Mouse (Mus musculus) embryo, embryonic 11 days (tissue): ENCODE data around the gene Ranbp17.

ENCODE experiments used
- DNase-seq: peaks from one replicate; pipeline ENCODE4 v3.0.0-alpha.2; 2015

The Ranbp17 gene

DNA sequence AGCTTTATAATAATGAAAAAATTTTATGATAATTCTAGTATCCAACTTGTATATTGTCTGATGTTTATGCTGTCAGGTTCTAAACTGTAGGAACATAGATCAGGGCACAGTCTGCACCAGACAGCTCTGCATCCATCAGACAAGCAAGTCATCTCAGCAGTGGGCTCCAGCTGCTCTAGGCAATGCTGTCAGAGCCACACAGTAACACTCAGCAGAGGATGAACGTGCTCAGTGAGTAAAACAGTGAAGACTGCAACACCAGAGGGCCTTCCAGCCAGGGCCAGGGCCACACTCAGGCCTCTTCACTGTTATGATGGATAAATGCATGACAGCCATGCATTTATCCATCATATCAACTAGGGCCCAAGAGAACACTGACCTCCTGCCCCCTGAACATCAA is 114.2 kb downstream of the Ranbp17 start:
- no peak for DNase-seq

DNA sequence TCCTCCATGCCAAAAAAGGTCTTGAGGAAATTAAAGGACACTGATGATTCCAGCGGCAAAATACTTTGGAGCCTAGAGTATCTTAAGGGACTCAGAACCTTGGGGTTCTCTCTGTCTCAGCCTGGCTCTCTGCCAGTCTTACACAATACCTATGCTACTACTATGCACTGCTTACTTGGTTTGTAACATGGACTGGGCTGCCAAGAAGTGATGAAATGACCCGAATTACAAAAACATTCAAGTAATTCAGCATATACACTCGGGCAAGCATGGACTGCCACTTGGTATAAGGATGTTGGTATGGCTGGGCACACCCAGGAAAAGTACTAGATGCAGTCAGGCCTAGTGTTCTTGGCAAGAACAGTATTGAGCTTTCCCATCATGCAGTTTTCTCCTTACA is 114.8 kb downstream of the Ranbp17 start:
- DNase-seq: no peak

DNA sequence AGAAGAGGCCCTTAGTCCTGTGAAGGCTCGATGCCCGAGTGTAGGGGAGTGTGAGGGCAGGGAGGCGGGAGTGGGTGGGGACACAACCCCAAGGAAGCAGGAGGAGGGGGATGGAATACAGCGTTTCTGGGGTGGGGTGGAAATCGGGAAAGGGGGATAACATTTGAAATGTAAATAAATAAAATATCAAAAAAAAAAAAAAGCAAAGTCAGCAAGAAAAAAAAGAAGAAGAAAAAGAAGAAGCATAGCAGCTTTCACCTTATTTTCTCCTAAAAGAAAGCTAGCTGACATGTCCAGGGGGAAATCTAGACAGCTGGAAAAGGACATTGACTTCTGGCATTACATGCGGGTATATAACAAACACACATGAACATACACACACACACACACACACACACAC is 117.3 kb downstream of the Ranbp17 start:
- no peak for DNase-seq

DNA sequence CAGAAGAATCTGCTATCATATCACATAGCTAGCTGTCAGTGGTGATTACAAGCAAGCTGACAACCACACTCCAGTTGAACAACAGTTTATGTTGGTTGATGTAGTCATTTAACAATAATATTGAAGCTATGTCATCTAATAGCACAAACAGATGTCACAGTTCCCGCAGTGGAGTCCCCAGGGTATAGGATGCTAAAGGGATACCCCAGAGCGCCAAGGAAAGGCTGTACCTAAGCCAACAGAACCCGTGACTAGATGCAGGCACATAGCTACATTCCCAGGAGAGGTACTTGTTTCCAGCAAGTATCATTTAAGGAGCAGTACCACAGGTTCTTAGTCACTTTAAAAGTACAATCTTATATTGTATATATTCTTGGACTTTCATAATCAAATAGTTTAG is 119.5 kb downstream of the Ranbp17 start:
- no peak for DNase-seq

DNA sequence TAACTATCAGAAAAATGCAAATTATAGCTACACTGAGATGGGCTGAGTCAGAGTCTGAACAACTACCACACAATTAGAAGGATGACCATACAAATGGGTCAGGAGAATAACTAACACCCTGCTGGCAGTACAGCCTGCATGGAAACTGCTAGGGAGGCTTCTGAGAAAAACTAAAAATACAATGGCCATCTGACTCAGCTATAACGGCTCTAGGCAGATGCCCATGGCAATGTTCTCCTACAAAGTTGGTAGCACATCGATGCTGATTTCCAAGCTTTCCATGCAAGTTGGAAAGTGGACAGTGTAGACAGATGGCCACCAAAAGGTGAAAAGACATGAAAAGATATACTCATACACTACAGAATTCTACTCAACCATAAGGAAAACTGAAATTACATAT is 124.9 kb downstream of the Ranbp17 start:
- no peak for DNase-seq

DNA sequence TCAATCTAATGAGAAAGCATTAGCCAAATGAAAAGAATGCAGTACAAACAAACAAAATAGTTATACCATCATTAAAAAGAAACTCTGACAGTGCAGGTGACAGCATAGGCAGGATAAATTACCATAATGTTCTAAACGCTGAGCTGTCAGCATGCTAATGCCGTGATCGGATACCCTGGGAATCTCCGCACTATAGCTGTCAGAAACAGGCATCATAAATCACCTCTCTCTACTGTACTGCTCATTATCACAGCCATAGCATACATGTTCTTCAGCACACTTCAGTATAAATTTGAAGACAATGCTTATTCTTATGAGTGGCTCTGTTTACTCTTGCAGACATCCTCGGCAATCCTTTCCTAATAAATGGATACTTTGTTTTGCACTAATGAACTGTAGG is 151.7 kb downstream of the Ranbp17 start:
- no peak for DNase-seq

DNA sequence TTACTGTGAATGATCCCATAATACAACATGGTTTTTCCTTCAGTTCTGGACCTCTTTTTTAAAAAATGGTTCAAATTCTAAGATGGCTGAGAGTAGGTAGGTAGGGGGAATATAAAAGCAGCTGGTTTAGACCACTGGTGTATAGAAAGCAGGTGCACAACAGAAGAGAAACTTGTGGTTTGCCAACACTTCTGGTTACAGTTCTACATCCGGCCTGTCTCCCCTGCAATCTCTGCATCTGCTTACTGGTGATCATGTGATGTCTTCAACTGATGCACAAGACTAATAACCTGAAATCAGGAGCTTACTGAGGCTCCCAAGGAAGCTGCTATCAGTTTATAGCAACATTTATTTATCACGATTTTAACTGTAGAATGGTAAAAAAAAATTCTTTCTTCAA is 164.3 kb downstream of the Ranbp17 start:
- no peak for DNase-seq

DNA sequence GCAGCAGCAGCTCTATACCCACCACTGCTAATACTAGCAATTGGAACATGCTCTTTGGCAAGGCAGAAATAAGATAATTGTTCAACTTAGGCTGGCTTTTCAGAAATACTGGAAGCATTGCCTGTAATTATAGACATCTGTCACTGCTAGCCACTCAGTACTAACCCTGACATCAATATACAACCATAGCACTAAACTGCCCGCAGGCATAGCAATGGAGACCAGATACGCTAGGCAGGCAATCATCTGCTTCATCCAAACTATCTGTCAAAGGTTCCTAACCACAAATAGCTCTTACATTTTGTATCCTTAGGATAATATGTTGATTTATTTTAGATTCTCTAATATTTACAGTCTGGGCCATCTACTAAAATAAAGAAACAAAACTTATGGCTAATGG is 171.5 kb downstream of the Ranbp17 start:
- DNase-seq: no peak

DNA sequence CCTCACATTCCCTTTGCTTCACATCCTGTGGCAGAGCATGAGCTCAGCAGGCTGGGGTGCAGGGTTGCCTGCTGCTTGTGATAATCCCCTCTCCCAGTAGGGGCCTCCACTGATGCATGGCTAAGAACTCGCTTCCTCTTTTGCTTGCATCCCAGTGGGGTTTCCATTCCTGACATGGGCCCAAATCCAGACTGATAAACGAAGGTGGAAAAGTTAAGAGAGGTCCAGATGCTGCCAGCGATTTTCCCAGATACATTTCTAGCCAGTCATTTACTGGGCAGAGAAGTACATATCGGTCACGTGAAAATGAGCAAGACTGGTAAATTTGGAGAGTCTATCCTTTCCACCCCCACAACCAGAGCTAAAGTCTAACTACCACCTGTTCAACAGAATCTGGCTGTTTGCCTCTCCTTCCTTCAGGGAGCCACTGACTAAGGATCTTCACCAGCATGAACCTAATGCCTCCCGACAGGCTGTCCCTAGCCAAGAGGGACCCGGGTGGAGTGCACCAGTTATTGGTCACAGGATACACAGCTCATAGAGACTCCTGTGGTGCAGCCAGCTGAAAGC is 176.9 kb downstream of the Ranbp17 start:
- peak; percentile 68 for DNase-seq

DNA sequence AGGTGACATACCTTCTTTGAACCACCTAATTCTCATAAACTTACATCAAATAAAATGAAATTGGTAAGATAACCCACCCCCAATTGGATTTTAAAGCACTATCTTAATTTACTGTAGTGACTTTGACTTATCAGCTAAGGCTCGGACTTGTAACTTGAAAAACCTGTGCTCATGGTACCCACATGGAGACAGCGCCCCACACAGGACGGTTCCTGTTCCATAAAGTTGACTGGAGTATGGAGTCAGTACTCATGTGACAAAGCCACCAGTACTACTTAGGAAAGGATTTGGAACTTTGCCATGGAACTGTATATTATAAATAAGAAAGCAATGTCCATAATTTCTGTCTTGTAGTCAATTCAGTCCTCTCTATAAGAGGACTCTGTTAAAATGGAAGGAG is 177.9 kb downstream of the Ranbp17 start:
- DNase-seq: no peak

DNA sequence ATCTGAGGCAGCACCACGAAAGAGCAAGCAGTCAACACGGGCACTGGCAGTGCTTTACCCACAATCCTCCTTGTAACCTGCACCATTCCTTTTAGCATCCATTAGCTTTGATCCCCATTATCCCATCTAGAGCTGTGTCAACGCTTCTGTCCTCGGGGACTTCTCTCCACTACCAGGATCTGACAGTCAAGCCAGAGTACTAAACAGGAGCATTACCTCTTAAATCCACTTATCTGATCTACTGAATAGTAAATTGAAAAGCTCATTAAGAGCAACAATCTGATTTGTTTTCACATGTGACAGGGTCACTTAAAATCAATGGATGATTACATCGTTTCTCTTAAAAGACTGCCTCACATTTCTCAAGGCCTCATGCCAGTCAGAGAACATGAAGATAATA is 181.4 kb downstream of the Ranbp17 start:
- no peak for DNase-seq

DNA sequence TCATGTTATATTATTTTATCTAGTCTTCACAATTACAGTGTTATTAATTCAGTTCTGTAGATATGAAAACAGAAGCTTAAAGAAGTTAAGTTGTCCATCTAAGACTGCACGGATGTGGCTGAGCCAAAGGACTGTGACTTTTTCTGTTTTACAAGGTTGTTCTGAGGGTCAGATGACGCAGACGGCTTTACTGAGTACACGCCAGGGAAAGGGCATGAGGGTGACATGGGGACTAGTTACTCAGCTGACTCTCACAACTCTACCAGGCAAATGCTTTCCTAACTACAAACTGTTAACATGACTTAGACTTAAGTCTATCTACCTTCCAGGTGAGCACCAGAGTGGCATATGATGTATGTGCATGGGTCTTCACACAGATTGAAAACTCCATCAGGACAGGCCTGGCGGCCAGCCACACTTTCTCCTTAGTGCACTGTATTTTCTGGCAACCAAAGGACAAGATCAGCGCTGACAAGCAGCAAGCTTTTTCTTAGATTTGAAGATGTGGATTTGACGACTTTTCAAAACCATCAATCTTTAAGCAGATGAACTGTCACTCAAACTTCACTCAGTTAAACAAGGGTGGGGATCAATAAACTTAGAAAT is 194.4 kb downstream of the Ranbp17 start:
- no peak for DNase-seq

DNA sequence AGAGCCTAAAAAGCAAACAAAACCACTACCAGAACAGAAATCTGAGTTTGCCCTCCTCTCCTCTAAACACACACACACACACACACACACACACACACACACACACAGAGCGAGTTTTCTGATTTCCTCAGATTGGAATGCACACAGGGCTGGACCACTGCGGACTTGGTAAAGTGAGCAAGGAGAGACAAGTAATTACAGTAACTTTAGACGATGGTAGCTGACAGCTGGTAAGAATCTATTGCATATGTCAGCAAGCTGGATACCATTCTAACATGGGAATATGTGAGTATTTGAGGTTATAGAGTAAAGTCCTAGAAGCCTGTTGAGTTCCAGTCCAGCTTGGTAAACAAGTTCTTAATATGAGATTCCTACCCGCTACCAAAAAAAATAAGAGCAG is 204.0 kb downstream of the Ranbp17 start:
- DNase-seq: no peak

DNA sequence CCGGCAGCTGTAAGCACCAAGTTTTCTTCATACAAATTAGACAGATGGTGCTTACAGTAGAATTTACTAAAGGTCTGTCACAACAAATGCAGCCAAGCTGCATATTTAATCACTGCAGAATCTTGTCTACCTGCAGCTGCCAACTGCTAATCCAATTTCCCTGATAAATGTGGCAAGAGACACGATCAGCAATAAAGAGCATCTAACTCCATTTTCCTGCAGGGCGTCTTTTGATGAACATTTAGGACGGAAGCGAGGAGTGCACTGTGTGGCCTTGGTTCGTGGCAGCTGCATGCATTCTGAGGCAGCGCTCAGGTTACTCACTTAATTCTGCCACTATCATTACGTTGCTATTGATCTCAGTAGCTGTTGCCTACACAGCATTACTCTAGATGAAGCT is 212.7 kb downstream of the Ranbp17 start:
- peak; percentile 26 for DNase-seq

DNA sequence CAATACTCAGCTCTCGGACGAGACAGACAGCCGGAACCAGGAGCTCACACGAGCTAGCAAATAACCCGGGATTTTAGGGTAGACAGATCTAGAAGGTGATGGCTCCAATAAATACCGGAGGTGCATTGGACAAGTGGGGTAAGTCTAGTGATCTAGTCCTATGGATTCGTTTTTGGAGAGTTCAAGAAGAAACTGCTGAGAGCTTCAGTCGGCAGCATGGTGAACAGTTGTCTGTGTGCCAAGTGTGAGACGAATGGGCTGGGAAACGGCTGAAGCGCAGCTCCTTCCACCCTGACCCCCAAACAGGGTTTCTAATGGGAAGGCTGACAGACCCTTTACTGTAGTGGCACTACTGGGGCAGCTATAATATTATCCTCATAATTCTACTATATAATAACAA is 214.2 kb downstream of the Ranbp17 start:
- DNase-seq: no peak

DNA sequence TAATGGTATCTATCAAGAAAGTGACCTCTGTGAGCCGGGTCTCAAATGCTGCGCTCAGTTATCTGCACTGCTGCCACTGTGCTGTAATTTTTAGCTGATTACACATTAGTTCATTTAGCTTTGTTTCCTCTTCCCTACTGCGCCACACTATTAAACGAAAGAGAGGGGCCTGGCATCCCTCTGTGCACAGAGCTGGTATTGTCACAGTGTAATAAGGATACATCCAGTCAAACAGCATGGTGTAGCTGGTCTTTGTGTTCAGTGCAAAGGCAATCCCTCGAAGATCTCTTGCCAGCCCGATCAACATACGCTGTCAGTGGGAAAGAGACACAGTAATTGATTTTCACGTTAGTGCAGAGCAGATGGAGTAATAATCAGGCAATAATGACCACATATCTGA is 216.4 kb downstream of the Ranbp17 start:
- no peak for DNase-seq

DNA sequence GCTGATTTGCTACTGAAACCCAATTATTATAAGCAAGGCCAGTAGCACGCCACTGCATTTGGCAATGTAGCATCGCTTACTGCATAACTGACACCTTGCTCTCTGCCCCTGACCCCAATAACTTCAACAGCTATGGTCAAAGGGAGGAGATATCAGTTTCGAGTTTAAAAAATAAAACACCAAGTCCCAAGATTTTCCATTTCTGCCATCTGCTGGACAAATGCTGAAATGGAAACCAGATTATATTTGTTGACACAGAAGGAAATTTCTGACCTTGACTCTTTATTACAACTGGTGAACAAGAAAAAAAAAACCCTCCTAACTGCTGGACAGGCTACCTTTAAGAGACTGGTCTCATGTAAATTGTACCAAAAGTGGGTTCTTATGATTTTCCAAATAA is 218.1 kb downstream of the Ranbp17 start:
- peak; percentile 59 for DNase-seq

DNA sequence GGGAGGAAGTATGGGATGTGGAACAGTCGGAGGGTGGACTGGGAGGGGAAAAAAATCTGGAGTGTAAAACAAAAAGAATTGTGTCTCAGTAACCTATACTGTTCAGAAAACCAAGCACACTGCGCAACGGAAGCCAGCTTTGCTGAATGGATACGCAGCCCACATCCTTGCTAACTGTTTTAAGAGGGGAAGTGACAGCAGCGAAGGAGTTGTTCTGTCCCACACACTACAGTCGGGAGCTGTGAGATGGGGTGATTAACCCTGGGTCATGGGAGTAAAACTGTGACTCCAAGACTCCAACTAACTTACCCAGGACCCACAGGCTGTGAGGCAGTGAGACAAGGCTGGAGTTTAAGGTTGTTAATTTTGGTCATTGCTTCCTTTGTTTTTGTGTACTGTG is 219.5 kb downstream of the Ranbp17 start:
- no peak for DNase-seq

DNA sequence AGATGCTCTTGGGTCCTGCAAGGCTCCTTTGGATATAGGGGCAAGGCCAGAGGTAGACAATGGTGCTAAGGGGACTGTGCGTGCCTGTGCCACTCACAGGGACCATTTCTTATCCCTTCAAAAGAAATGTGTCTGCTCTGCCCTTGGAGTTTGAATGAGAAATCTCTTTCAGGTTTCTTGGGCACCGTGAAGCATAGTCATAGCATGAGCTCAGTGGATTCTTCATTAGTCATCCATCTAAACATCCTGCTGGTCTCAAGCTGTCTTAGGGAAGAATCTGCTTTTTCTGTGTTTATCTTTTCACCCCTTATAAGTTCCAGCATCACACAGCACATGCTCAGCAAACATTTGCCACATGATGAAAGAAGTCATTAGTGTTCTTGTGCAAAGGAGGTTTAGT is 235.0 kb downstream of the Ranbp17 start:
- DNase-seq: no peak

DNA sequence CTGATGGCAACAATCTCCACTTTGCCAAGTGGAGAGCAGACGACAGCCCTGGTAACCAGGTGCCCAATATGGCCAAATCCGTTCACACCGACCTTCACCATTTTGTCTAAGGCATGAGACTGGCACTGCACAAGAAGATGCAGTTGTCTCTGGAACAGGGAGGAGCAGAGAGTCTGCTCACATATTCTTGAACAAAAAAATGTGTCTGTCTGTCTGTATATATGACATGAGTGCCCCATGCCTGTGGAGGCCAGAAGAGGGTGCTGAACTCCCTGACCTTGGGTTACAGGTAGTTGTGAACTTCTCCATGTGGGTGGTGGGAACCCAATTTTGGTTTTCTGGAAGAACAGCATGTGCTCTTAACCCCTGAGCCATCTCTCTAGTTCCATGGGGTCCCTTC is 236.9 kb downstream of the Ranbp17 start, which contains the start of gene Gm12117:
Gene Gm12117 (minus strand): TSS at position 101 of the 400 bp plus-strand sequence.
- DNase-seq: no peak

DNA sequence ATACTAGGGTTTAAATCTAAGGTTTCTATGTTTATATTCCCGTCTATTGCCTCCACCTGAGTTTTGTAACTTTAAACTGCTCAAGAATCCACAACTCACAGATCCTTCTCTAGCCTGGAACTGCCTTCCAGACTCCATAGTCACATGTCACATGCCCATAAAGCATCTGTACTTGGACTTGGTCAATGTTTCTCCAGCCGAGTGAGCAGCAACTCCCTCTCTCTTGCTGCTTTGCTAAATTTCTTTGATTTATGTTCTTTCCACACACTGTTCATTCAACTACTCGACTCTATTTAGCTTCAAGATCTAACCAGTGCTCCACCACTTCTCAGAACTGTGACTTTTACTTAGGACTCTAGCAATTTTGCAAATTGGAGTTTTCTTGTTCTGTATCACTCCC is 238.7 kb downstream of the Ranbp17 start:
- no peak for DNase-seq

DNA sequence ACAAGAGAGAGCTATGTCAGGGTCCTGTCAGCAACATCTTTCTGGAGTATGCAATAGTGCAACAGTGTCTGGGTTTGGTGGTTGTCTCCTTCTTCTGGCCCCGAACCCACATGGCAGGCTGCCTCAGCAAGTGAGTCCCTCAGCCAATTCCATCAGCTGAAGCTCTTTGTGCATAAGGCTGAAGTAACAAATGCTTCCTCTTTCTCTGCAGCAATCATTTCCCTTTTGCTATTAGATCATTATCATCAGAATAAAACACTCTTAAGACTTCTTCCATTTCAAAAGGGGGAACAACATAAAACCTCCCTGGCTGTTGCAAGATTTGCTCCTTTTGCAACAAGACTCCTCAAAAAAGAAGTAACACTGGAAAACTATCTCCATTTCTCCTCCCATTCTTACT is 239.3 kb downstream of the Ranbp17 start:
- DNase-seq: no peak

DNA sequence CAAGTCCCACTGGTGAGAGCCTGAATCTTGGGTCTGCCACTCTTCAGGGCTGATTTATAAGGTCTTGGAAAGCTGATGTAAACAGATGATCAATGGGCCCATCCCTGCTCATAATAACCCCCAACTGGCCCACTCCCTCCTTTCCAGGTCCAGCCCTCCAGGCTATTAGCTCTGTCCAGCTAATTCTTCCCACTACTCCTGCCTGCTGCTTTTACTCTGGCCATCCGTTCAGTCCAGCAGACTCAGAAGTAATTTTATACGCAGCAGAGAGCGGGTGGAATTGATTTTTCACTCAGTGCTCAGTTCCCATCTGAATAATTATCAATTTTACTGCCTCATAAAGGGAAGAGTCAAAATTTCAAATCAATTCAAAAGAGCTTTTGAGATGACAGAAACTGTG is 273.3 kb downstream of the Ranbp17 start:
- no peak for DNase-seq

DNA sequence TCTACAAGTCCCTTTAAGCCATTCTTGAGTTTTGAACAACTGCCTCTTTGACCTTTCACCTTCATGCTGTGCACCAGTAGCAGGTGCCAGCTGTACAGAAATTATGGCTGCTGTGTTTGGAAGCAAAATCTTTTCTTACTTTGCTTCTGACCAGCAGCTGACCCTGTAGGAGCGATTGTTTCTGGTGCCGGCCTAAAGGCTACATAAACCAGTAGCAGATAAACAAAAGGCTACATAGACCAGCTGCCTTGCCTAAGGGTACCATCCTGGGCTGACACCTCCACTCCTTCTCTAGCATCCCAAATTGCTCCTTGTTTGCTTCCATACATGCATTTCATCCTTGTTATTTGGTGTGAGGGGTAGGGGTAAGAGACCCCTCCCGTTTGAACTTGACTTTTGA is 279.4 kb downstream of the Ranbp17 start:
- DNase-seq: peak; percentile 54

DNA sequence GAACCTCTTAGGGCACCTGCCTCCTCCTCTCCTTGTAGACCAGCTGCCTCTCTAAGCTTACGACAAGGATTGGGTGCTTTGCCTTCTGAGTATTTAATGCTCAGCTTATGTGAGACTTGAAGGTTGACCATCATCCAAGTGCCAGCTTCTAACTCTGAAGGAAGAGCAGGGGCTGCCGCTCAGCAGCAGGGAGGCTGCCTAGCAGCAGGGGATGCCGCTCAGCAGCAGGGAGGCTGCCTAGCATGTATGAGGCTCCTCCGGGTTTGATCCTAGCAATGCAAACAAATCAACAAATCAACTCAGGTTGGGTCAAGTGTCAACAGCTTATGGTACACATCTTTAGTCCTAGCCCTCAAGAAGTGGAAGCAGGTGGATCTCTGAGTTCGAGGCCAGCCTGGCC is 281.5 kb downstream of the Ranbp17 start:
- no peak for DNase-seq
